Mouse (Mus musculus): ENCODE measurements around the gene Tesk2.

Tesk2 gene

DNA sequence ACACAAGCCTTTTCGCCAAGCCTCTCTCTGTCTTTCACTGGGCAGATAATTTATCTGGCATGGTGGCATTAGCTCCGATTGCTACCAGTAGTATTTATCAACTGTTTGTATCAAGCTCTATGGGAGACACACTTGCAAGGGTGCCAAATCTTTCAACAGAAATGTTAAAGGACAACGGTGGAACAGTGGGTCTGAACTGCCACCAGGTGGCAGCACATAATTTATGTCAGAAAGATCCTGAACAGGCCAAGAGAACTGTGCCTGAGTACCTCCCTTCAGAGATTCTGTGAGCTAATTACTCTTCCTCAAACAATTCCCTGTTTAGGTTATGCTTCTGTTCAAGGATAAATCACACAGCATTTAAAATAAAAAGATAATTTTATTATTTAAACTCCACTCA is 1.4 kb upstream of the Tesk2 start:
- DNase-seq (ENCODE audit: inconsistent ontology term) = peak; percentile 75

DNA sequence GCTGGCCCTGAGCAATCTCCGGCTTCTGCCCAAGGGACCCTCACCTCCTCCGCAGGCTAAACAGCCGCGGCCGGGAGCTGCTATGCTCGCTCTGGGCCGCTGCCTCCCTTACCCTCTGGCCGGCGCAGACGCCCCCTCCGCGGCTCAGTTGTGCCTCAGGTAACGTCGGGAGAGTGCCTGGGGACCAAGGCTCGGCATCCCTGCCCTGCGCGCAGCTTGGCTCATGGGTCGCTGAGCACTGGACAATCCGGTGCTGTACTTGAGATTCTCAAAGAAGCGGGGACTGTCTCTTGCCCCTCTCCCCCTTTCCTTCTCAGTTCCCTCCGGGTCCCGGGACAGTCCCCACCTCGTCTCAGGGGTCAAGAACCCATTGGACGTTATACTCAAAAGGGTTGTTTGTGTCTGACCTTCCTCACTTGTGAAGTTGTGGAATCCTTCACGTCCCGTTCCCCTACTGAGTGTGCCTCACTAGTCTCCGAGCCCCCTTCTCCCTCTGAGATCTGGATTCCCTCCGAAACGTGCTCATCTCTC is 415 bp downstream of the Tesk2 start:
- no peak for DNase-seq (ENCODE audit: inconsistent ontology term)

DNA sequence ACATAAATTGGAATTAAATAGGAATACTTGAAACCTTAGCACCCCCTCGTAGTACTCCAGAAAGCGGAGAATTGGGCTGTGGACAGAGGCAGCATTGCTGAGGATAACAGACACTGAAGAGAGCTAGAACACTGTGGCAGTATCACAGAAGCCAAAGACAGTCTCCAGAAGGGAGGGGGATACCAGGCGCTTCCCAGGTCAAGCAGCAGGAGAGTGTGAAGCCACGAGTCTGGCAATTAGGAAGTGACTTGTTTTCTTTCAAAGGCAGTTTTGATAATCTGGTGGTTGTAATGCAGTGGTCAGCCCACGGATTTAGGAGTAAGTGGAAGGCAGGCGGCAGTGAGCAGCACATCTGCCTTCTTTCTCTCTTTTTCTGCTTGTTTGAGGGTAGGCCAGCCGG is 1.5 kb downstream of the Tesk2 start:
- DNase-seq (ENCODE audit: inconsistent ontology term) = no peak

DNA sequence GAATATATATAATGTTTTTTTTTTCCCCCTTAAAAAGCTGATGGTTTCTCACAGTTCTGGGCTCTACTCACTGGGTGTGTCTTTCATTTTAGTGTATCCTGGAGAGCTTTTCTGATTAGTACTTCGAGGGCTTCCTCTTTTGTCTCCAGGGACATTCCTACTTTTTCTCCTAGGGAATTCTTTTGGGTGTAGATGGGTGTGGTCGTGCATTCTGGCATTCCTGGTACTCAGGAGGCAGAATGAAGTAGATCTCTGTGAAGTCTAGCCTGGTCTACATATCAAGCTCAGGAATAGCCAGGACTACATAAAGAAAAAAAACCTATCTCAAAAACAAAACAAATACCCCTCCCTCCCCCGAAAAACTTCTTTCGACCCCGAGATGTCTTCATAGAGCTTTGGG is 4.7 kb downstream of the Tesk2 start:
- DNase-seq (ENCODE audit: inconsistent ontology term) = no peak

DNA sequence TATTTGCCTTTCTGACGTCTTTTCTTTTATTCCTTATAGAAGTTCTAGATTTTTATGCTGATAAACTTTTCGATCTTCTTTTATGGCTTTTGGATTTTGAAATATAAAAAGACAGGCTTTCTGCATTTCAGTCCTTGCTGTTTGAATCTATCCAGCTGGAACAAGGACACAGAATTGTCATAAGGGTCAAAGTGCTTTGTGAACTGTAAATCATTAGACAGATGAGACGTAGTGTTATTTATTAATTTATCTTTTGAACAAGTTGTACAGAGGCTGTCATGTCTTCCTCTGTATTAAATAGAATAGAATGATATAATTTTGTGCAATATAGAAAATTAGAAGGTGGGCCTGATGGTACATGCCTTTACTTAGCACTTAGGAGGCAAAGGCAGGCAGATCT is 6.7 kb downstream of the Tesk2 start:
- no peak for DNase-seq (ENCODE audit: inconsistent ontology term)

DNA sequence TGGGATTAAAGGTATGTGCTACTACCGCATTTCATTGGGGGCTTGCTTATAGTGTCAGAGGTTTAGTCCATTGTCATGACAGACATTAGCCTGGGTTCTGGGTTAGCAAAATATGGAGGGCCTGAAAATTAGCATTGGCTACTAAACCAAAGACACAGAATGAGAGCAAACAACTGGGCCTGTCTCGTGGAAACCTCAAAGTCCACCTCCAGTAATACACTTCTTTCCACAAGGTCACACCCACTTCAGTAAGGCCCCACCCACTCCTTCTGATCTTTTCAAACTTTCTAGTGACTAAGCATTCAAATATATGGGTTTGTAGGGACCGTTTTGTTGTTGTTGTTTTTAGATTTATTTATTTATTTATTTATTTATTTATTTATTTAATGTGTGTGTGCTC is 8.8 kb downstream of the Tesk2 start:
- no peak for DNase-seq (ENCODE audit: inconsistent ontology term)

DNA sequence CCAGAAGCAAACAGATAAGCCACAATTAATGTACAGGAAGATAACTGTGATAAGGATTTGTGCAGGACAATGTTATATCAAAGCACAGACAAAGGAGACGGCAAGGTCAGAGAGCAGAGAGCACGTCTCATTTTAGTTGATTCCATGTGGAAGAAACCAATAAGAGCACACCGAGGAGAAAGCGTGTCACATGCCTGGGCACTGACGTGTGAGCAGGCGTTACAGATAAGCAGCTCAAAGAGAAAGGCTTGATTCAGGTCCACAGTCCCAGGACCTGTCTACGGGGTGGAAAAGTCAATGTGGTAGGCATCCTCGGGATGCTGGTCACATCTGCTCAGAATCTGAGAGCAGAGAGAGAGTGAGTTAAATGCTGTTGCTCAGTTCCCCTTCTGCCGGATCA is 10.3 kb downstream of the Tesk2 start:
- no peak for DNase-seq (ENCODE audit: inconsistent ontology term)

DNA sequence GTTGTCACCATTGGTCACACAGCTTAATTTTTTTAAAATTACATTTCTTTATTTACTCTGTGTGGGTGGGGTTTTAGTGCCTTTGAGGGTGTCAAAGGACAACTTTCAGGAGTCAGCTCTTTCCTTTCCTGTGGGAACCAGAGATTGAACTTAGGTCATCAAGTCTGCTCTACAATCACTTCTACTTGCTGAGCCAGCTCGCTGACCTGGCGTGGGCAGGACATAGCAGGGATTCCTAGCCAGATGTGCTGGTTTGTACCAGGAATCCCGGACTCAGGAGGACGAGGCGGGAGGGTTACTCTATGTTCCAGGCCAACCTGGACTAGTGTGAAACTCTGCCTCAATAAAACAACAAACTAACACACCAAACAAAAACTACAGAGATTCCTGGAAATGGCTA is 11.6 kb downstream of the Tesk2 start:
- no peak for DNase-seq (ENCODE audit: inconsistent ontology term)

DNA sequence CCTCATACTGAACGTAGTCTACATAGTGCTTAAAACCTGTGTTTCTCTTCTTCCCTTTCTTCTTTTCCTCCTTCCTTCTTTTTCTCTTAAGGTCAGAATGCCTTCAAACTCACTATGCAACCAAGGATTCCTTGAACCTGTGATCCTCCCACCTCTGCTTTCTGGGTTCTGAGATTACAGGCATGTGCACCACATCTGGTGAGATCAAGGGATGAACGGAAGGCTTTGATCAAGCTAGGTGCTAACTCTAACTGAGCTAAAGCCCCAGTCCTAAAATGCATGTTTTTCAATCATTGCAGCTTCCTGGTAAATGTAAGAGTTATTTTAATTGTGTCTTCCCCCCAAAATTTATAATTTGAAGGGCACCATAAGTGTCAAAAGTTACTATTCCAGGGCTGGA is 14.2 kb downstream of the Tesk2 start:
- no peak for DNase-seq (ENCODE audit: inconsistent ontology term)

DNA sequence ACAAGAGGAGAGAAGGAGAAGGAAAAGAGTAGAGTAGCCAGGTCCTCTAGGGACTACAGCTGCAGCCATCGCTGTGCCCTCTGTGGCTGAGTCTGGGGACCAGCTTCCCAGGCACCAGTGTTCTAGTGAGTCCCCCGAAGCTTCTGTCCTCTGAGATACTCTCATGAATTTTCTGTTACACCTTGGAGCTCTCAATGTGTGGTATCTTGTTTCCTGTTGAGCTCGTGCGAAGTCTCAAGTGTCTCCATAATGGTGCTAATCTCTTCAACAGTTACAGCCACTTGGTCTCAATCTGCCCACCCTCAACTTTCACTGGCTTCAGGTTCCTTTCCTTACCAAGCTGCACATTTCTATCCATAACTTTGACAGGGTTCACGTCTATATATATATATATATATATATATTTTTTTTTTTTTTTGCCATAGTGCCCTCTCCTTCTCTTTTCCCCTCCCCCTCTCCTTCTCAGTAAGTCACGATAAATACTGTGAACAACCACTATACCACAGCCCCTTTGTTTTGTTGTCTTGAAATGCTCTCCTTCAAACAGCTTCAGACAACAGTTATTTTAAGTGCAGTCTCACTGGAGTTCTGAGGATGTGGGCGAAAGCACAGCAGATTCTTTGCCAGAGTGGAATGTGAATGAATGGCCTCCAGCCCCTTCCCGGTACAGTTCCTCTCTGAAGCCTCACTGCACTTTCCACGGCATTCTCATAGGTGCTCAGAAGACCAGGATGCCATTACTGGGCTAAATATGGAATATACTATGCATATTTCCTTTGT is 18.4 kb downstream of the Tesk2 start:
- no peak for DNase-seq (ENCODE audit: inconsistent ontology term)

DNA sequence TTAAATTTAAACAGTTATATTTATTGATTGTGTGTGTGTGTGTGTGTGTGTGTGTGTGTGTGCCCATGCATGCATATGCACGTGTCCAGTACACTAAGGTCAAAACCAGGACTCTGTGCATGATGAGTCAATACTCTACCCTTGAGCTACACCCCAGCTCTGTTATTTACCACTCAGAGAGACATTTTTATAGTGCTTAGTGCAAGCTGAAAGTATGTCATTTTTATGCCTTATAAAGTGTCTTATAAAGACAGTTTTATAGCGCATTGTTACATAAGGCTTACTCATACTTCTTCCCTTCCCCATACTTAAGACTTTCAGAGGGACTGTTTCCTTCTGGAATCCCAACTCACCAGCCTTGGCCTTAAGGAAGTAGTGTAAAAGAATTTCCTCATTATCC is 29.0 kb downstream of the Tesk2 start:
- no peak for DNase-seq (ENCODE audit: inconsistent ontology term)

DNA sequence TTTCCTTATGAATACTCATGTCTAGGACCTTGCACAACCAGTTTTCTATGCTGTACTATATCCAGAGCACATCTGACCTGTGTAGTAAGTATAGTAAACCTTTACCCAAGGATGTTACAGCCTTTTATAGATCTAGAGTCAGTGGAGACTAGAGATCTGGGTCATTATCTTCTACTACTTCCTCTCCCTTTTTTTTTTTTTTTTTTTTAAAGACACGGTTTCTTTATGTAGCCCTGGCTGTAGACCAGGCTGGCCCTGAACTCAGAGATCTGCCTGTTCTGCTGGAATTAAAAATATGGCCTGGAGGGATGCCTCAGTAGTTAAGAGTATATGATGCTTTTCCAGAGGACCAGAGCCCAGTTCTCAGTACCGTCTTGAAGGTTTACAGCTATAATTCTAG is 41.2 kb downstream of the Tesk2 start:
- DNase-seq (ENCODE audit: inconsistent ontology term) = no peak

DNA sequence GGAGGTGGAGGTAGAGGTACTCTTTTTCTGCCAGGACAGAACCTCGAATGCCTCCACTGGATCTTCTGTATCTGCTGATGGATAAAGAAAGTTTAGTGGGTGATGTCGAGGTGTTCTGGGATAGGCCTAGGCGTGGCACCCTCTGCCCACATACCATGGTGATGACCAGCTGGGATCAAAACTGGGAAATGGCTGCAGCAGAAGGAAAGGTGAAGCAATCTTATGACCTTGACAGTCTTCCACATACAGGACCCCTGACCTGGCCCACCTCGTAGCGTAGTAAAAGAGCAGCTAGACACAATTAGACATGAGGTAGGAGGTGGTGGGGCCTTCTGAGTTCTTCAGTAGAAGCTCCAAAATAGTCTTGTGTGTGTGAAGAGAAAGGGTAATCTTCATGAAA is 43.3 kb downstream of the Tesk2 start:
- no peak for DNase-seq (ENCODE audit: inconsistent ontology term)

DNA sequence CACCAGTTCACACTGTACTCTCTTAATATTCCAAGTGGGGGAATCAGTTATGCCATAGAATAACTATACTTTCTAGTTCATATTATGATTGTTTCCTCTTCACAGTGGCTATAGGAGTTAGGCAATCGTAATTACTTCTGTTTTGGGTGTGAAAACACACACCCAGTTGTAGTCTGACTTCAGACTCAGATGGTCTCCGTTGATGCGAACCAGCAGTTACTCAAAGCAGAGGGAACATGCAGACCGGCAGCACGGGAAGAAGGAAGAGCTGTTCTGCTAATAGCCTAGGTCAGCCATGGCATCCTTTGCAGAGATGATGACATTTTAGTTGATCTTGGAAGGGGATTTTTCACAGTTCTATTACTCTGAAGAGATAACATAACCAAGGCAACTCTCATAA is 47.8 kb downstream of the Tesk2 start:
- no peak for DNase-seq (ENCODE audit: inconsistent ontology term)

DNA sequence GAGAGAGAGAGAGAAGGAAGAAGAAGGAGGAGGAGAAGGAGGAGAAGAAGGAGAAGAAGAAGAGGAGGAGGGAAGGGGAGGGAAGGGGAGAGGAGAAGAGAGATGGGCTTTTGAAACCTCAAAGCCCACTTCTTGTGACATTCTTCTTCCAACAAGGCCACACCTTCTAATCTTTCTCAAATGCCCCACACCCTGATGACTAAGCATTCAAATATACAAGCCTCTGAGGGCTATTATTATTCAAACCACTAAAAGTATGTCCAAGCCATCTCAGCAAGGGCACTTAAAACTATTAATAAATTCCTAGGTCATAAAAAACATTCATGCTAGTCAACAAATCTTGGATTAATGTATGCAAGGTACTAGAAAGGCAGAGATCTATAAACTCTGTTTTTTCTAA is 48.3 kb downstream of the Tesk2 start:
- peak; percentile 50 for DNase-seq (ENCODE audit: inconsistent ontology term)

DNA sequence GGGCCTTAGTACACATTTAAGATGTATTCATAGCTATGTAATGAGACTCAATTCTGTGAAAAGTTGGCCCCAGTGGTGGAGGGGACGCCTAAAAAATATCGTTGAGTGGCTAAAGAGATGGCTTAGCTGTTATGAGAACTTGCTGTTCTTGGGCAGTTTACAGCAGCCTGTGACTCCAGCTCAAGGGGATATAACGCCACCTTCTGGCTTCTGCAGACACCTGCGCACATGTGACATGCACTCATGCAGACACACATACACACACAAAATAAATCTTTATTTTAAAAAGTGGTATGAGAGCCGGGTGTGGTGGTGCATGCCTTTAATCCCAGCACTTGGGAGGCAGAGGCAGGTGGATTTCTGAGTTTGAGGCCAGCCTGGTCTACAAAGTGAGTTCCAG is 55.6 kb downstream of the Tesk2 start:
- DNase-seq (ENCODE audit: inconsistent ontology term) = no peak

DNA sequence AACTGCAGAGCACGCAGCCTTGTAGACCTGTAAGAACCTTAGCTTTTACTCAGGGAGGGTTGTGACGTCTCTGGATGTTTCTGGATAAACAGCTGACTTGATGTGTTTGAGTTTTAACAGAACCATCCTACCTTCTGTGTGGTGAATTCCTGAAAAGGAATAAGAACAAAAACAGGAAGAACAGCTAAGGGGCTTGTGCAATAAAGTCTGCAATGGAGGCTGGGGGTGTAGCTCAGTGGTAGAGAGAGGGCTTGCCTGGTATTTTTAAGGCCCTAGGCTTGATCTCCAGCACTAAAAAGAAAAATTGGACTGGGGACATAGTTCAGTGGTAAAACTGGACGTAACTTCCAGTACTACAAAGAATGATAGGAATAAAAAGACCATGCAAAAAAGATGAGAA is 56.3 kb downstream of the Tesk2 start:
- DNase-seq (ENCODE audit: inconsistent ontology term) = no peak

DNA sequence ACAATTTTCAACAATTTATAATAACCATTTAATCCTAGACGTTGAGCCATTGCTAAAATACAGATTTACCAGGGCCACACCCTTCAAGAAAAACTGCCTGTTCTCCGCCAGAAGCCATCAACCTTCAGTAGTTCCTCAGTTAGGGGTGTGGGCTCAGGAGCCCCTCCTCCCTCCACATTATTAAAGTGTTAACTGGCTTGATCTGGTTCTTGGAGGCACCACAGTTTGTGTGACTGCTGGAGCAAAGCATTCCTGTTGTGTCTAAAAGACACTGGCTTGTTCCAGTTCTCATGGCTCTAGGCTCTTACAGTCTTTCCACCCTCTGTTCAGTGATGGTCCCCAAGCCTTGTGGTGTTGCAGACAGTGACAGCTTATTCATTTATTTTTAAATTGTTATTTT is 59.8 kb downstream of the Tesk2 start:
- no peak for DNase-seq (ENCODE audit: inconsistent ontology term)

DNA sequence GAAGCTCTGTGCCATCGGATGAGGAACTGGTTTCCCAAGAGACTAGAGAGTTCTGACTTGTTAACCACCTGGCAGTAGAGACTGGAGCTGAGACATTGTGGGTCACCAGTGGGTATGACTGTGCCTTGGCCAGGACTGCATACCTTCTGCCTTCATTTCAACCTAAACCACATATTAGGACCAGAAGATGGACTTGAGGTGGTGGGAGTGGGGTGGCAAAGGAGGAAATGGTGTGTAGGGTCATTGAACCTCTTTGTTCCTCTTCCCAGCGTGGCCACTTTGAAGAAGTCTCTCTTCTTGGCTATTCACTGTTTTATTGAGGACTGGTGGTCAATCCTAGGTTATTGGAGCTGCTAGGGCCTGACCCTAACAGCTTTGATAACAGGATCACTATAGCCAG is 60.6 kb downstream of the Tesk2 start:
- no peak for DNase-seq (ENCODE audit: inconsistent ontology term)

DNA sequence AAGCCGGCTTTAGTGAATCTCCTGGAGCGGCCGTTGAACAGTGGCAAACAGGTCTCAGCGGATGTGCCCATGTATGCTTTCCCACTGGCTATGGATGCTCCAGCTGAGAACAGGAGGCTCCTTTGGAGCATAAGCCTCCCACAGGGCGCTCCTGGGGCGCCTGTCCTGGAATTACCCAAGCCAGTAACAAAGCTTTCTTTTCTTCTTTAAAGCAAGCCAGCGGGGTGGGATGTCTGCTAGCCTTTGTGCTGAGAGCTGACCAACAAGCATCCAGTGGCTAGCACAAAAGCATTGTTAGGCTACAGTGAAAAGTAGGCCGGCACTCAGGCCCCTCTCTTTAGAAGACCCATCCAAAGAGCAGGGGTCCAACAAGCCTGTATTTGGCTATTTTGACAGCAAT is 61.4 kb downstream of the Tesk2 start:
- DNase-seq (ENCODE audit: inconsistent ontology term) = peak; percentile 85

DNA sequence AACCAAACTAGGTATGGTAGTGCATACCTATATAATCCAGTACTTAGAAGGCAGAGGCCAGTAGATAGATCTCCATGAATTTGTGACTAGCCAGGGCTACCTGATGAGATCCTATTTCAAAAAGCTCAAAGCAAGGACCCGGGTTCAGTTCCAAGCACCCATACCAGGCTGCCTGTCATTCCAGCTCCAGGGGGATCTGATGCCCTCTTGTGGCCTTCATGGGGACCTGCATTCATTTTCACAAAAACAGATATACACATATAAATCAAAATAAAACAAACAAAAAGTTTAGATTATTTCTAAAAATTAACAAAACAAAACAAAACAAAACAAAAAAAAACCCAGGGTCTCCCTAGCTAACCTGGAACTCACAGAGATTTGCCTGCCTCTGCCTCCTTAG is 65.8 kb downstream of the Tesk2 start:
- DNase-seq (ENCODE audit: inconsistent ontology term) = no peak

DNA sequence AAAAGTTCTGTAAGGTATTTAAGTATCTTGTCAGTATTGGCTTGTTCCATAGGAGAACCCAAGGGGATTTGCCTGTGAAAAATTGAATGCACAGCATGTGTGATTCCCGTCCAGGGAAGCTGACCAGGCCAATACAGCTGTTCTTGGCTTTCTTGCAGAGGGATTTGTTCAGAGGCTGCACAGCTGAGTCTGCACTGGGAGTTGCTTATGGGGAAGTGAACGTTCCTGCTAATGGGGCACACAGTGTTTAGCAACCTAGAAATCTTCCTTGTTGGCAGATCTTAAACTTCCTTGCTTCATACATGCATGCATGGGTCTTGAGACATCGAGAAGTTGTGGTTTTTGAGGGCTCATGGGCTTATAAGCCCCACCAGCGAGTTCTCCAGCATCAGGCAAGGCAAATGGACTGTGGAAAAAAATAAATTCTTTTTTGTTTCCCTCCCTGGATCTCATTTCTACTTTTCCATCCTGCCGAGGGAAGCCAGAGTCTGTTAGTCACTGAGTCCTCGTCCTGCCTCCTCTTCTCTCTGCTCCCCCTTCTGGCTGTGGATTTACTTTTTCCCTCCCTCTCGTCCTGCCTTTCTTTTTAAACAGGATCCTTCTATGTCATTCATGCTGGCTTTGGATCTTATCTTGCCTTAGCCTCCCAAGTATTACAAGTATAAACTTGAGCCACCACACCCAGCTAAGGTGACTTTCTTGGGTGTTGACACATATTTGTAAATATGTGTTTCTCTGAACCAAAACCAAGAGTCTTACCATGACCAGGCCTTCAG is 67.4 kb downstream of the Tesk2 start:
- DNase-seq (ENCODE audit: inconsistent ontology term) = peak; percentile 59

DNA sequence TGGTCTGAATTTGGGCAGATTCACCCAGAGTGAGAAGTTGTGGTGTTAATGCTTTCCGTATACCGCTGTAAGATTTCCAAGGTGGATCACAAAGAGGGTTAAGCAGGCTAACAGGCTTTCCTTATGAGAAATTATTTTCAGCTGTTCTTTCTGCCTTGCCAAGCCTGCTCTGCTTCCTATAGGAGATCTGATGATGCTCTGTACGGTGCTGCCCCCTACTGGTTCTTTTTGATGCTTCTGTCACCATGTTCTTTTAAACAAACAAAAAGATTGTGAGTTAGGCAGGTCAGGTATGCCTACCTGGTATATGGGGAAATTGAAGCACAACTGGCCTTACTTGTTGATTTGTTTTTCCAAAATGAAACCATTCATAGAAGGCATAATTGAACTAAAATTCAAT is 68.2 kb downstream of the Tesk2 start:
- DNase-seq (ENCODE audit: inconsistent ontology term) = peak; percentile 58
